Mouse (Mus musculus) 3T3-L1 (cell line): ENCODE measurements at regions not wholly inside any gene's neighbourhood (a gene's known extent, or its start where the extent isn't known, plus 50 kb on each side); places are given as distances from the start of the nearest gene placed in this dataset.

Source experiments
- DNase-seq: peaks from one replicate; pipeline ENCODE4 v3.0.0-alpha.2; 2015; ENCODE audit warnings: low read depth, low spot score

GRCm38 (mm10) chr7:113441906-113442305 lies 53.5 kb upstream of the Pth start:
- DNase-seq, result no peak

GRCm38 (mm10) chr7:113443566-113443965 lies 55.2 kb upstream of the Pth start:
- peak; percentile 57 for DNase-seq

- DNase-seq, result no peak
Measured at GRCm38 (mm10) chr7:113444991-113445390, 56.6 kb upstream of the Pth start.

DNA sequence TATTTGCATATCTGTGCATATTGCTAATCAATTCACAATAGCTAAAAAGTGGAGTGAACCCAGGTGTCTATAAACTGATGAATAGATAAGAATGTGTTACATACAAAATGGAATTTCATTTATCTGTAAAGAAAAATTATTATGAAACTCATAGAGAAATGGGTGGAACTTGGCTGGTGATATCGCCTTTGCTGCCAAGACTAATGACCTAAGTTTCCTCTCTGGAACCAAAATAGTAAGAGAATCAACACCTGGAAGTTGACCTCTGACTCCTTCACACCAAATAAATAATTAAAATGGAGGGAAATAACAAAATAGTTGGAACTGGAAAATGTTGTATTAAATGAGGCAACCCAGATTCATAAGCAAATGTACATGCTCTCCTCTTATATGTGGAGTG lies 53.2 kb upstream of the Far1 start:
- peak; percentile 12 for DNase-seq

DNA sequence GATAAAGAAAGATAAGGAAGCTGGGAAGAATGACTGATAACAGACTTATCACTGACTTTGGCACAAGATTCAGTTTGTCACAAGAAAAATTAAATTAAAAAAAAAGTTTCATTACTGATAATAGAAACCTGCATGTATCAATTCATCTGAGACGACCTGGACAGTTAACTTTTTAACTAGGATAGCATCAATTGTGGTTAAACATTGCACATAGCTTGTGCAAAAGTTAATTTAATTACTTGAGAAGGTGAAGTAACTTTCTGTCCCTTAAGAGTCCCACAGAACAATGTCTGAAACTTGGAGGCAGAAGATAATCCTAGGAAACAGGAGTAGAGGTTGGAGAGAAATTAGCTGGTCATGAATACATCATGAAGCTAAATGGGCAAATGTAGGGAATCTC lies 51.3 kb upstream of the Far1 start:
- no peak for DNase-seq
